Mouse (Mus musculus) C2C12 (cell line): ENCODE measurements around the gene Gpr108.

Experiments used
- CEBPB ChIP-seq: IDR thresholded peaks from one replicate; pipeline ENCODE4 v1.6.1; 2011; ENCODE audit warnings: low read depth, mild to moderate bottlenecking, control low read depth, moderate library complexity
- CTCF ChIP-seq: IDR thresholded peaks from one replicate; pipeline ENCODE4 v1.5.1; 2011; ENCODE audit not compliant: control insufficient read depth, insufficient read depth, insufficient read length
- MYOD1 ChIP-seq: IDR thresholded peaks from one replicate; pipeline ENCODE4 v1.6.1; 2011; ENCODE audit warnings: low read depth; ENCODE audit not compliant: control insufficient read depth, insufficient read length

GRCm38 (mm10) chr17:57262901-57263550 is 14.8 kb upstream of the Gpr108 start:
- TF ChIP-seq CTCF (no peak), CEBPB (no peak), MYOD1 (no peak)
